Mouse (Mus musculus): ENCODE measurements around the gene Nme3.

GRCm38 (mm10) chr17:24900014-24900413 lies 3.7 kb downstream of the Nme3 start:
- TF ChIP-seq GATA1 (IDR thresholded peaks at IDR 0.05; ENCODE audit: borderline replicate concordance, low read length) (no peak), FLI1 (IDR thresholded peaks at IDR 0.05; ENCODE audit: low read length) (no peak)
